Mouse (Mus musculus) lung, postnatal 25 days (tissue): ENCODE measurements around the gene Casp1.

Source experiments
- DNase-seq: peaks from one replicate; pipeline ENCODE4 v3.0.0; 2022; ENCODE audit warnings: low spot score

The Casp1 gene

DNA sequence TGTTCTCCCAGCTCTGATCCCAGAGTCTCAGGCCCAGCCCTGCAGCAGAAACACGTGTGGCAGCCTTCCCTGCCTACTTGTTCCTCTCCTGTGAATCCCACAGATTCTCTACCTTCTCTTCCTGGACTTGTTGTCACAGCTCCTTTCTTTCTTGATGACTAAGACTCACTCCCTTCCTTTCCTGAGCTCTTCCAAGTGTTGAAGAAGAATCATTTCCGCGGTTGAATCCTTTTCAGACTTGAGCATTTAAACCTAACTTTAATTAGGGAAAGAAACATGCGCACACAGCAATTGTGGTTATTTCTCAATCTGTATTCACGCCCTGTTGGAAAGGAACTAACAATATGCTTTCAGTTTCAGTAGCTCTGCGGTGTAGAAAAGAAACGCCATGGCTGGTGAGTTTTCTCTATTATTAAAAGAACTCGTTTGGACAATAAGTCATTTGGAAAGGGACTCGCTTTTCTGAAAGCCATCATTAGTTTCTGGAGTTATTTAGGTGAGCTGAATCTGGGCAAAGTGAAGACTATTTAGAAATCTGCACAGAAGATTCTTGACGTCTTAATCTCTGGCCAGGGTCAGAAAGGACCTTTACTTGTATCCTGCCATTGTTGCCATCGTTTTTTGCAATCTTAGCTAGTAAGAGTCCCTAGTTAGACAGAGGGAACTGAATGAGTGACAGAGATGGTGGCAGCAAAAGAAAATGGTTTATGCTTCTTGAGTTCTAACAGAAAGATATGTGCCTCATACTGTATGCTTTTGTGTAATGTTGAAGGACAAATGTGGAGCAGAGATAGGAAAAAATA lies at the start of gene Casp1:
Gene Casp1, plus strand, starts transcription at position 189 of the 803 bp plus-strand sequence.
- DNase-seq: no peak

DNA sequence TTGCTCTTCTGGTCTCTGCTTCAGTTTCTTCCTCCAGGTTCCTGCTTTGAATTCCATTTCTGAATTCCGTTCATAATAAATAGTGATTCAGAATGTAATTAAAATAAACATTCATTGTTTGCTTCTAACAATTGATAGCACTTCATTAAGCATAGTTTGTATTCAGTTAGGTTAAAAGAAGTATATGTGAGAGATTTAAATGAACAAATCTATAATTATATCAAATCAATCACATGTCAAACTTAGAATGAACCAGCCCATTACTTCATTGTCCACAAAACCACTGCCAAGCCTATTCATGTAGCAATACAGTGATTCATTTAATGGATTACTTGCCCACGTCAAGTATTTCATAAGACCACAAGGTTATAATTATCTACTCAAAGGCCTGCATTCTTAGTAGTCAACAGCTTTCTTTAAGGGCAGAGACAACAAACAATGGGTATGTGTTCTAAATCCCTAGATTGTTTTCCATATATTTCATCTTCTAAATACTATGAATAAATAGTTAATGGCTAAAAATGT lies 34.3 kb upstream of the Casp1 start:
- DNase-seq: no peak

DNA sequence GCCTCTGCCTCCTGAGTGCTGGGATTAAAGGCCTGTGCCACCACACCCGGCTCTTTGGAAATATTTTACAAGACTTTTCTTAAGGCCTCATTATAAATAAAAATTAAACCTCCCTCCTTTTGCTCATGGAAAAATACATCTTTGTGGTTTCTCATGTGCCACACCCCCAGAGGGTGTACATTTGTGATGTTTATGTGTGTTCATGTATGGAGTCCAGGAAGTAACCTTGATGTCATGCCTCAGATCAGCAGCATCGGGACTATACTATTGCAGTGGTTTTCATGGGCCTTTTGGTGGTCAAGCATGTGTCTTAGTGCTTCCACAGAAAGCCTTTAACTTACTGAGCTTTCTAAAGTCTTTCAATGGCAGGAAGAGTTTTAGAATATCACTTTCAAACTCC lies 28.0 kb upstream of the Casp1 start:
- no peak for DNase-seq

DNA sequence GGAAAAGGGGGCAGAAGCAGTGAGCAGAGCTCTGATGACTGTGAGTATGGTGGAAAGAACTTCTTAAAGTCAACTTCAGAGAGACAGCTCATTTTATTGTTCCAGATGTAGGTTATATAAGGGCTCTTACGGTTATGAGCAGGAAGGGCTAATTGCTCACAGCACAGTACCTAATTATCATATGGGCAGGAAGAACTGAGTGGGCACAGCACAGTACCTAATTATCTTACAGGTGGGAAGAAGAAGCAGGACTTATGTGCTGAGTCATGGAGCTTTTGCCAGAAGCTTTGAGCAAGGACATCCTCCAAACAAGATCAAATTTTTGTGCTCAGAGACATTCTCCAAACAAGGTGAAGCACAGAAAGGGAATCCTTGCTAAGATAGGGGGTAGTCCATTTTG lies 27.4 kb upstream of the Casp1 start:
- DNase-seq: no peak

DNA sequence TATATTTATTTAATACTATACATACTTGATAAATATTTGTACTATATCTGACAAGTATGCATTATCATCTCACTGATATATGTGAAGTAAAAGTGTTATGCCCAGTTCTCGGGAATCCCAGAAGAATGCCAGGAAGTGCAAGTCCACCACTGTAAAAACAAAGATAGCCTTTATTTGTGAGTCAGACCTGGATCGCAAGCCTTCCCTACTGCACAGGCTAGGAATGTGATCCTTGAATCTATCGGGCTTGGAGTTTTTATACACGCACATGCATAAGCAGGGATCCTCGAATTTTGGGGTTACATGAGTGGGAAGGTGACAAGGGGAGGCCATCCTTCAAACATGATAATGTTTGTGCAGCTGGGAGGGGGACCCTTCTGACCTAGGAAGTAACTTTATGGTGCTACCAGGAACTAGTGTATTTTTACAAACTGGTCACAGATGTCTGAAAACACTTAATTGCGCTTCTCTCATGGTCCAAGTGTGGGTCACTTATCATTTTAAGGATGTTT lies 26.9 kb upstream of the Casp1 start:
- DNase-seq: no peak

DNA sequence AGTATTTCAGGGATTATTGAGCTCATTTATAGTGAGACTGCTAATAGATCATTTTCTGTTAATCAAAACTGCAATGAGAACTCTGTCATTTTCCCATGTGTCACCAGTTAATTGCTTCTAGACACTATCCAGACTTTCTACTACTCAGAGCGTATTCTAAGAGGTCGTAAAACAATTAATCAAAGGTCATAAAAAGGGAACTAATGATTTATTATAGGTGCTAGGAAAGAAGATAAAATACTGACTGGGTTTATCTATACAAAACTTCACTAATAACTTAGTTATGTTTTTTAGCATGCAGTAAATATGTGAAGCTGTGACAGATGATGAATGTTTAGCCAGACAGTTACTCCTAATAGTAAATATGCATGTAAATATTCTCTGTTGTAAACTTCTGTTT lies 12.2 kb upstream of the Casp1 start:
- DNase-seq: no peak

DNA sequence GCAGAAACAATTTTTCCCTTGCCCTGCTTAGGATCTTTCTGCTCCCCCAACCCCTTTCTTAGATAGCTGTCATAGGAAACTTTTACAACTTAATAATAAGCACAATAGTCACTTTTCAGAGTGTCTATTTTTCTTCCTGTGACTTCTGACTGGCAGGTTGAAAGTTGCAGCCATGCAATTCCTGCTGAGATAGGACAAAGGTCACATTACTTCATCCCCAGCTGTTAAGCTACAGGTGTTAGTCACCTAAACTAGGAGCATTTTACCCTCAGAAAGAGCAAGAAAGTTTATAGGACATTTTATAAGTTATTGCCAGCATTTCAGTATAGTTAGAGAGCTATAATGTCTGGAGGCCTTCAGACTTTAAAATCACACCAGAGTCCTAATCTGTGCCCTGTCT lies 11.7 kb upstream of the Casp1 start:
- no peak for DNase-seq

DNA sequence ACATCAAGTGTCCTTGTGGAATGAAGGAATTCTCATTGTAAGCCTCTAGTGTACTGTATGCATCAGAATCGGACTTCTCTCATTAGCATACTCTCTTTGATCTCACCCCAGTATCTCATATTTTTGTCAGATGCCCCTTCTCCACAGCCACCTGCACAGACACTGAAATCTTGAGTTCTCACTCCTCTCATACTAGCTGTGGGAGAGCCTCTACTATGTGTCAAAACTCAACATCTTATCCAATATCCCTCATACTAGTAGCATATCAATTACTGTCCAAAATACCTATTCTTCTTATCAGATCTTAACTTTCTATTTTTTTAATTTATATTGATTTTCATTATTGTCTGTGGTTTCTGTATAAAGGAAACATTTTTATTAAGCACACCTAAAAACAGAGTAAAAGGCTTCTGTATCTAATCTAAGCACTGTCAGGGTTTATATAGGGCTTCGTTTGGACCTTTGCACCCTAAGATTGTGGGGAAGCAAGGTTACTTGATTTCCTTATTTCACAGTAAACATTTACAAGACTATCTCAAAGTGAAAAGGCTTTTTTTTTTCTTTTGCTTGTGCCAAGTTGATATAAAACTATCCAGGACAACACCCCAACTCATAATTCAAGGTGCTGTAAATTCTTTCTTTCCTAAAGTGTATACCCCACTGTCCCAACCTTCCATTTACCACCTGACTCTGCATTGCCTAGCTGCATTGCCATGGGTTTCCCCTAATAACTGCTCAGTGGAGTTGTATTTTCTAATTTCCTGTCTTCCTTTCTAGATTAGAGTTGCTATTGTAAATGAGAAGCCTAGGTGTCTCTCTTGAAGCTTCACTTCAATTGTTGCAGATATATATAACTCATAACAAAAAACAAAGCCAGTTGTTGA lies 1.7 kb upstream of the Casp1 start:
- DNase-seq: no peak

DNA sequence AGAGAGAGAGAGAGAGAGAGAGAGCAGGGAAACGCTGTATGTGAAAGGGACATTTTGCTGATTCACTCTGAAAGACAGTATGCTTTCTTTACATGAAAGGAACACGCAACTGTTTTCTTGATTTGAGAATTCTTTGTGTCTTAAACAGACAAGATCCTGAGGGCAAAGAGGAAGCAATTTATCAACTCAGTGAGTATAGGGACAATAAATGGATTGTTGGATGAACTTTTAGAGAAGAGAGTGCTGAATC lies 740 bp downstream of the Casp1 start:
- no peak for DNase-seq

DNA sequence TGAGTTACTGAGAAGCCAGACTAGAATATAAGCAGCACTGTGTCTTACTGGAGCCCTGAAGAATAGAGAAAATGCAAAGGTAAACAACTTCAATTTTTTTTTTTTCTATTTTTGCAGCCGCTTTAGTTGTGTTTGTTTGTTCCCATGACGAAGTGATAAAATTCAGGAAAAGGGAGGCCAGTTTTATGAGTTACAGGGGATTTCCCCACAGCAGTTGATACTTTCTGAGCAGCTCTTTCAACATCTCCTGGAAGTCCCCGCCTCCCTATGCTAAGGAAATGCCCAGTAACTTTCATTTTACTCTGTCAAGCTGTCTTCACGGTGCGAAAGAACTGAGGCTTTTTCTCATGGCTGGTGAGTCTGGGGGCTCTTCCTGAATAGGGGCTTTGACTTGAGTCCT lies 10.2 kb downstream of the Casp1 start, which contains the start of gene Casp4:
Gene Casp4, plus strand, starts transcription at position 268 of the 400 bp plus-strand sequence.
- DNase-seq: peak; percentile 68

DNA sequence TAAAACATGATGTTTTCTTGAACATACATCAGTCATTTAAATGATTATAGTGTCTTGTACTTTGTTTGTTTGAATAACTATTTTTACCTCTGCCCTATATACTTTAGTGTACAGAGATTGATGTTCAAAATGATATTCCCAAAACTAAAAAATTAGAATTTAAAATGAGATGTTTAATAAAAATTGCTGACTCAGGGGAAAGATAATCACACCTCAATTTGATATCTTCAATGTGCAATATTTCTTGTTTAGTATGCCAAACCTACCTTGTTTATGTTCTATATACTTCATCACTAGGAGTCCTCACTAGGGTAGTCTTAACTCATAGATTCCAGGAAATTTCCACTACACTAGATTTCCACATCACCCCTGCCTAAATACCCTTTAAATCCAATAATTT lies 11.8 kb downstream of the Casp1 start:
- no peak for DNase-seq

DNA sequence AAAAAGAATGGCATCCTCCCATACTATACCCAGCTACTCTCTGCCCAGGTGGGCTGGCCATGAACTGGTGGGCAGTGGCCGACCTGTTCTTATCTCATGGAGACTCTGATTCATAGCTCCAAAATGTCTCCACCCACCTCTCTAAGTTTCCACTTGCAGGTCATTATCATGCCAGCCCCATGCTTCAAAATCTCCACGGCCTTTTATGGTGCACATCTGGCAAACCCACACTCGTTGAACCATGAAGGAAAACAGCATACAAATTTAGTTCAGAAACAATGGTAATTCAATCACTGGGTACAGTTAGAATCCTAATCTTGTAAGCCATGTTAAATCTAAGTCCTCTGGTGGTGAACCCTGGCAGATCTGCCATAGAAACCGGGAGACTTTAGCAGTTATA lies 13.1 kb downstream of the Casp1 start:
- peak; percentile 22 for DNase-seq

DNA sequence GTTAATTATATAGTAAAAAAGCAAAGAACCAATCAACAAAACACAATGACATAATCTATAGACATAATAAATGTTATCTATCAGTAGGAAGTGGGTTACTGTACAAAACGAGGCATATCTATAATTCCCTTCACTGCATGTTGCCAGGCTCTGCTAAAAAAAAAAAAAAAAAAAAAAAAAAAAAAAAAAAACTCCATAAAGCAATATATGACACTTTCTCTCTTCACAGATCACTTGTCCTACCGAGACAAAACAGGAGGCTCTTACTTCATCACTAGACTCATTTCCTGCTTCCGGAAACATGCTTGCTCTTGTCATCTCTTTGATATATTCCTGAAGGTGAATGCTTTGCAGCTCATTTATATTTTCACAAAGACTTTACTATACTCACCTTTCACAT lies 29.9 kb downstream of the Casp1 start:
- DNase-seq: no peak

DNA sequence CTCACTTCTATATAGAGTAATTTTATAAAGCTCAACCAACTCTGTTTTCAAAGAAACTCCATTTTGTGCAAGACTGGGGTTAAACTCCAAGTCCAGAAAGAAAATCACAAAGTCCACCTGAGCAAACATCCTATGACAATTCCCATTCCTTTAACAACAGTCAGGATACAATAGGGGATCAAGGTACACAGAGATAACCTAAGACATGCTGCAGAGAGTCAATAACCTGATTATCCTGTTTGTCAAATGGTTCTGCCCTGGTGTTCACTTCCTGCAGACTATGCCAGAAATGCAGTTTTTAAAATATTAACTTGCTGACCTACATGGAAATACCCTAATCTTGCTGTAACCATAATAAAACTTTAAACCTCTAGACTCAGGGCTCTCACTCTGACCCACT lies 34.1 kb downstream of the Casp1 start:
- no peak for DNase-seq

DNA sequence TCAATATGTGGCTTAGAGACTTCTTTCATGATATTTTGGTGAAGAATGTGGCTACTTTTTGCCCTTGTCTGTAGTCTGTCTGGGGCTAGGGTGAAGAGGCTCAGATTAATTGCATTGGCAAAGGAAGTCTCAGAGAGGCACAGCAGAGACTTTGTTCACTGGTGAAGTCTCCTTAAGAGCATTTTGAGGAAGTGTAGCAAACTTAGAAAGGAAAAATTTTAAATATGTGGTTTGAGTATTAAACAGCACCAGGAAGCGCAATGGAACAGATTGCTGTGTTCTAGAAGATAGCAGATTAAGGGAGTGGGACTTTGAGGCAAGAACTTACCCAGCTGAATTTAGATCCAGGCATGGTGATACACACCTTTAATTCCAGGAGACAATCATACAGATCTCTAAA lies 35.1 kb downstream of the Casp1 start:
- DNase-seq: no peak

DNA sequence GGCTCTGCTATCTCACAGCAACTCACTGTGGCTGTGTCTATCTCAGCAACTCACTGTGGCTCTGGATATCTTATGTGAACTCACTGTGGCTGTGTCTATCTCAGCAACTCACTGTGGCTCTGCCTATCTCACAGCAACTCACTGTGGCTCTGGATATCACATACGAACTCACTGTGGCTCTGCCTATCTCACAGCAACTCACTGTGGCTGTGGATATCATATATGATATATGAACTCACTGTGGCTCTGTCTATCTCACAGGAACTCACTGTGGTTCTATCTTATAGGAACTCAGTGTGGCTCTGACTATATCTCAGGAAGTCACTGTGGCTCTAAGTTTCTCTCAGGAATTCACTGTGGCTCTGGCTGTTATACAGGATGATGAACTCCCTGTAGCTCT lies 44.8 kb downstream of the Casp1 start:
- no peak for DNase-seq

DNA sequence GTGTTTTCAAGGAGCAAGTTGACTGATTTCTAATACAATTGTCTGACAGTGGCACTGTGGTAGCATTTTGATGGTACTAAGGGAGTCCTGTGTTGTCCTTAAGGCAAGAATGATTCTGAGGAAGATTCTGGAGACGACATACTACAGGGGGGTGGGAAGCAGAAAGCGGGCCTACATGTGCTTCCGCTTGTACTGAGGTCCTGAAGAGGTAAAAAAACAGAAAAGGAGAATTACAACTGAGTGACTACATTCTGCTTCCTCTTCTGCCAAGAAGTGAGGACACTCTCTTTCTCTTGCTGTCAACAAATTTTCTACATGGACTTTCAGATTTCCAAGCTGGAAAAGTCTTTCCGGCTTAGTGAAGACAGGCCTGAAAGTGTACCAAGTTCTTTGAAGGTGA lies 45.8 kb downstream of the Casp1 start:
- DNase-seq: no peak

DNA sequence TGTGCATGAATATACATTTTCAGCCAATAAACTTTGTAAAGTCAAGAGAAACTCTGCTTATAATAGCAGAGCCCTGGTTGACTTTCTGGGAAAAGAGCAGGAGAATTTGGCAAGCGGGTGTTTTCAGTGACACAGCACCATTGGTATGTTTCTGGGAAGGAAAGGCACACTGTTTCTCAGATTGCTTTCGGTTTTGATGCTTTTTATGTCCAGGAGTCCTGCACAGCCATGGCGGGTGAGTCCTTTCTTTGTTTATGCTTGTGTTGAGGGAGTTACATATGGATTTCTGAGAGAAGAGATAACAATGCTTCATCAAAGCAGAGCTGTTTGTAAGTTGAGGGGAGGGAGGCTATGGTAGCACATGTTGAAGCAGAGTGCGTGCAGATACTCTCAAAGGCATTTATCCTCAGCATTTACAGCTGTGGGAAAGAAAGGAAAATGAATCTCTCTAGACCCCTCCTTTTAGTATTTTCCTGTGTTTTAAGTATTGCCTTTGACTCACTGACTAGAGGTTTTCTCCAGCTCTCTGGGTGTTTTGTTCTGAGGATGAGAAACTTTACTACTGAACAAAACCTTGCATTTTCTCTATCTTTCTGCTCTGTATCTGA lies 47.1 kb downstream of the Casp1 start, which contains the start of gene Casp12:
Gene Casp12, plus strand, starts transcription at position 140 of the 608 bp plus-strand sequence.
- peak; percentile 26 for DNase-seq

DNA sequence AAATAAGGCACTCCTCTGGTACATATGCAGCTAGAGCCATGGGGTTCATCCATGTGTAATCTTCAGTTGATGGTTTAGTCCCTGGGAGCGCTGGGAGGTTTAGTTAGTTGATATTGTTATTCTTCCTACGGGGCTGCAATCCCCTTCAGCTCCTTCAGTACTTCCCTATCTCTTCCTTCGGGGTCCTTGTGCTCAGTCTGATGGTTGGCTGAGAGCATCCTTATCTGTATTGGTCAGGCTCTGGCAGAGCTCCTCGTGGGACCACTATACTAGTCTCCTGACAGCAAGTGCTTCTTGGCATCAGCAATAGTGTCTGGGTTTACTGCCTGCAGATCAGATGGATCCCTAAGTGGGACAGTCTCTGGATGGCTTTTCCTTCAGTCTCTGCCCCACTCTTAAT lies 49.1 kb downstream of the Casp1 start:
- no peak for DNase-seq

DNA sequence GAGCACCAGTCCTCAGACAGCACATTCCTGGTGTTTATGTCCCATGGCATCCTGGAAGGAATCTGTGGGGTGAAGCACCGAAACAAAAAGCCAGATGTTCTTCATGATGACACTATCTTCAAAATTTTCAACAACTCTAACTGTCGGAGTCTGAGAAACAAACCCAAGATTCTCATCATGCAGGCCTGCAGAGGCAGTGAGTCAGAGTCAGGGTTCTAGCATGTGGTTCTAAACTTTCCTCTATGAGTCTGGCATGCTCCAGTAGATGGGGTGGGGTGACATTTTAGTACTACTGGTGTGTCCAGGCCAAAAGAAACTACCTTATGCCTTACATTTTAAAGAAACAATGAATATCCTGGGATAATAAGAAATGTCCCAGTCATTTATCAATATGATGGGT lies 55.4 kb downstream of the Casp1 start:
- no peak for DNase-seq

DNA sequence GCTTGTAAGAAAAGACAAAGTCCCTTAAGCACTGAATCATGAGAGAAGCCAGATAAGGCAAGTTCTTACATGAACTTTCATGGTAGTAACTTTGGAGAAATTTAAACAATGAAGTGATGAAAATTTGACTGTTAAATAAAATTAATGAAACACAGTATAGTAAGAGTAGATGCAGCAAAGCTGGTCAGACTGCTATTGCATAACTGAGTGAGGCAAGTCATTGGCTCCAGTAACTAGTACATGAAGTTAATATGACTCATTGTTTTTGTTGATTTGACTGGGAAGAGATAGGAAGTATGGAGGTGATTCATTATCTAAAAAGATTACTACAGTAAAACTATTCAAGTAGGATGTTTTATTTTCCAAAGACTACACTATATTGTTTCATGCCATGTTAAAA lies 58.5 kb downstream of the Casp1 start:
- DNase-seq: no peak
